Mouse (Mus musculus) ES-E14 (cell line): ENCODE results near the gene Nrbp1. TPM values are rescaled to one million over a fixed set of nuclear protein-coding genes. Genes with fewer than 3 reads are reported as not detected.

ENCODE experiments used
- DNase-seq: peaks from one replicate; pipeline ENCODE4 v3.0.0-alpha.2; 2013; ENCODE audit warnings: low read depth, low spot score
- H3K27ac ChIP-seq: 2 replicates; pipeline ENCODE4 v1.5.1; 2012; ENCODE audit warnings: low read depth, mild to moderate bottlenecking, low read length, moderate library complexity, mixed read lengths; ENCODE audit not compliant: poor library complexity, insufficient read depth, severe bottlenecking
- H3K36me3 ChIP-seq: 2 replicates; pipeline ENCODE4 v1.6.1; 2012; ENCODE audit warnings: mild to moderate bottlenecking, low read length, moderate library complexity, mixed read lengths; ENCODE audit not compliant: control insufficient read depth, poor library complexity, insufficient read depth, severe bottlenecking
- H3K4me1 ChIP-seq, 2 experiments: fragments of 150-350 bp in 1 of 2; sonication (generic) in 1 of 2; 2 replicates each; pipeline ENCODE4 v1.6.1; 2012; ENCODE audit warnings: low read length in 2 of 2, mild to moderate bottlenecking in 1 of 2, mixed read lengths in 1 of 2; ENCODE audit not compliant: control insufficient read depth in 2 of 2, insufficient read depth in 2 of 2, poor library complexity in 1 of 2
- H3K4me3 ChIP-seq, 2 experiments: fragments of 150-350 bp in 1 of 2; sonication (generic) in 1 of 2; 2 replicates each; pipeline ENCODE4 v1.5.1; 2012; ENCODE audit warnings: low read length in 2 of 2, low read depth in 1 of 2, mild to moderate bottlenecking in 1 of 2, mixed read lengths in 1 of 2; ENCODE audit not compliant: insufficient read depth in 1 of 2, poor library complexity in 1 of 2, severe bottlenecking in 1 of 2
- H3K9ac ChIP-seq: 2 replicates; pipeline ENCODE4 v1.6.1; 2012; ENCODE audit warnings: low read depth, mild to moderate bottlenecking, low read length, mixed read lengths; ENCODE audit not compliant: poor library complexity, insufficient read depth, severe bottlenecking
- H3K9me3 ChIP-seq: fragments of 150-350 bp; sonication (generic); 2 replicates; pipeline ENCODE4 v1.6.1; 2012; ENCODE audit warnings: low read depth, mild to moderate bottlenecking, low read length; ENCODE audit not compliant: control insufficient read depth, insufficient read depth
- CHD2 ChIP-seq: IDR thresholded peaks from 2 replicates; pipeline ENCODE4 v1.6.1; 2014; ENCODE audit warnings: mild to moderate bottlenecking, low read depth, low read length, inconsistent platforms
- HCFC1 ChIP-seq: IDR thresholded peaks from 2 replicates; pipeline ENCODE4 v1.6.1; 2012; ENCODE audit warnings: low read length, inconsistent platforms, borderline replicate concordance; ENCODE audit not compliant: insufficient read depth
- MAFK ChIP-seq: IDR thresholded peaks from 2 replicates; pipeline ENCODE4 v1.6.1; 2014; ENCODE audit warnings: mild to moderate bottlenecking, low read depth, low read length, inconsistent platforms; ENCODE audit not compliant: insufficient read depth
- ZC3H11A ChIP-seq: IDR thresholded peaks from 2 replicates; pipeline ENCODE4 v1.6.1; 2012; ENCODE audit warnings: low read depth, mild to moderate bottlenecking, inconsistent platforms, low read length, borderline replicate concordance
- ZNF384 ChIP-seq: IDR thresholded peaks from 2 replicates; pipeline ENCODE4 v1.6.1; 2012; ENCODE audit warnings: low read depth, low read length, inconsistent platforms
- in situ Hi-C, 2 experiments: fragments of 600-800 bp; cut with MboI; formaldehyde crosslinking; loops; one replicate each; pipeline ENCODE4 v1.15.1; 2025; ENCODE audit warnings: low sequenced_read_pairs in 2 of 2, inconsistent platforms in 1 of 2; ENCODE audit not compliant: unreplicated experiment in 2 of 2
- total RNA-seq: library from RNA; depleted of rRNA; stranded (reverse); fragments of 300-350 nt; gene quantifications from 2 replicates; pipeline ENCODE4 v1.2.3, GENCODE M21; 2012; rRNA removed

The Nrbp1 gene
- 42.4 and 53.1 TPM in 2 replicates for total RNA-seq

DNA sequence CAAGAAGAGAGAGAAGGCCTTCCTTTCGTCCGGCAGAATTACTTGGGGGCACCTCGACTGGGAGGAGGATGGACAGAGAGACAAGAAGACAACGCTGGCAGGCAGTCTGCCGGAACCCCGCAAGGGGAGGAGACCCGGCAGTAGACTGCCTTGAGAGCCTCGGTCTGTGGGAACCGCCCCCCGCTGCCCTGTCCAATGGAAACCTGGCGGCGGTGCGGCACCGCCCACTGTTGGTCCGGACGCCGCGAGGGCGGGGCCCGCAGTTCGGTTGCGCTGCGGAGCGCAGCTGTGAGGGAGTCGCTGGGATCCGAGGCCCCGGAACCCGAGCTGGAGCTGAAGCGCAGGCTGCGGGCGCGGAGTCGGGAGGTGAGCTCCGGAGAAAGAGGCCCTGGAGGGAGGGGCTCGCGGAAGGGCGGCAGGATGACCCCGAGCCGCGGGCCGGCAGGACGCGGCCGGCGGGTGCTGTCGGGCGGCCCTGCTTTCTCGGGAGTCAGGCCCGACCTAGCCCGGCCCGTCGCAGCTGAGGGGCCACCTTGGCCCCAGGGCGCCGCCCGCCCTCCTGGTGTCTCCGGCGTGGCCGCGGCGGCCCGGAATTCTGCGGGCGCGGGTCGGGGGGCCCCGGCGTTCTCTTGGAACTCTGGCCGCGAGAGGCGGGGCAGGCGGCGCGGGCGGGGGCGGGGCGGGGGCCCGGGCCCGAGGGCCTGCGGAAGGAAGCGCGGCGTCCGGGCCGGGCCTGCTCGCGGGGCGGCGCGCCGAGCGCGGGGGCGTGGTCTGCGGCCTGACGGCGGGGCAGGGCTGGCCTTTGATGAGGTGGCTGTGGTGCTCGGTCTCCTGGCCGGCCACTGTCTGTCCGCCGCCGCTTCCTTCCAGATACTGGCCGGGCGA is at the start of gene Nrbp1, which contains the start of gene Gm9970:
TSS of gene Nrbp1 (plus strand) at position 228 of the 885 bp plus-strand sequence.
TSS of gene Gm9970 (minus strand) at position 596 of the 885 bp plus-strand sequence.
- in situ Hi-C loops: no loop called here
- Histone ChIP-seq H3K9me3 (no peaks in the 10 kb centered on the region), H3K27ac (peak within 1 kb of the TSS; percentile 20; the same call in 1 of the 2 replicates), H3K4me1 (peaks cover 0 to 4% of the 10 kb centered on the region in 2 experiments; a peak in 1 of 4 replicates), H3K4me3 (peak within 1 kb of the TSS; percentile 75 to 93), H3K36me3 (peaks cover 4% of the 10 kb centered on the region), H3K9ac (peak within 1 kb of the TSS; percentile 77)
- DNase-seq: peak; percentile 89
- 0 out of 2 replicates have a peak, but pooled peaks have one; percentile 33 for TF ChIP-seq HCFC1
- no peak for TF ChIP-seq MAFK

DNA sequence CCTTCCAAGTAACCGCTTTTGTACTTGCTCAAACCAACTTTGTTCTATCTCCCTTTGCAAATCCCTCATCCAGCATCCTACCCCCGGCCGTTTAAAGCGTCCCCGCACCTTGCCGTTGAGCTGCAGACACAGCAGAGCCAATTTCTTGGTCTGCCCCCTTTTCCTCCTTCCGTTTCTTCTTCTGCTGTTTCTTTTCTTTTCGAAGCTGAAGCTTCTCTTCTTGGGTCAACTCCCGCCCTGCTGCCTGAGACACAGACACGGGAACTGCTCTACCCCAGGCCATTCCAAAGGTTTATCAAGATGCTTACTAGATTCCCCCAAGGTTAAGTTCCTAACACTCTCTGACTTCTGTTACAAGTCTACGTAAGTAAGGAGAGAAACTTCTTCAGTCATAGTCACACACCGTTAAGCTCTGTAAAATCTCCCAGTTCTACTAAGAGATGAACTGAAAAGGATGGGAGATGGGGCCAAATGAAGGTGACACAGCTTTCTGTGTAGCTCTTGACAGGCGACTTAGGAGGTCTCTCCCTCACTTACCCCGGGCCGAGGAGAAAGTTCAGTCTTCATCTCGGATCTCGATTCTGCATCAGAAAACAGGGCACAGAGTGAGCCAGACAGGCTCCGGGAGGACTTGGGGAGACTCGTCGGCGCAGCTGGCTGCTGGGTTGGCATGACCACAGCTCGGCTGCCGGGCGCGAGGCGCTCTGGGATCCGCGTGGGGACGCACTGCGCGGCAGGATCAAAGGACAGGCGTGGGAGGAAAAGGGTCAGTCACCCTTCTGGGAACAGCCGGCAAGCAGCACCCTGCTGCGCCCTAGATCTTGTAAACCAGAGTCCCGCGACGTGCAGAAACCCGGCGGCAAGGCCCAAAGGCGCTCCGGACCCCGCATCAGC is 48.4 kb upstream of the Nrbp1 start:
- Histone ChIP-seq H3K4me3 (peak overlapping the region; percentile 76 to 92), H3K27ac (peak overlapping the region; percentile 41; the same call in 1 of the 2 replicates), H3K36me3 (peaks cover 44% of the 10 kb centered on the region), H3K4me1 (peaks cover 8 to 9% of the 10 kb centered on the region in 2 experiments), H3K9ac (peak overlapping the region; percentile 85), H3K9me3 (no peaks in the 10 kb centered on the region)
- in situ Hi-C loops: no loop called here
- DNase-seq: no peak
- TF ChIP-seq HCFC1: no peak
- no peak for TF ChIP-seq ZC3H11A
- TF ChIP-seq MAFK: no peak
- TF ChIP-seq CHD2: no peak
- no peak for TF ChIP-seq ZNF384

DNA sequence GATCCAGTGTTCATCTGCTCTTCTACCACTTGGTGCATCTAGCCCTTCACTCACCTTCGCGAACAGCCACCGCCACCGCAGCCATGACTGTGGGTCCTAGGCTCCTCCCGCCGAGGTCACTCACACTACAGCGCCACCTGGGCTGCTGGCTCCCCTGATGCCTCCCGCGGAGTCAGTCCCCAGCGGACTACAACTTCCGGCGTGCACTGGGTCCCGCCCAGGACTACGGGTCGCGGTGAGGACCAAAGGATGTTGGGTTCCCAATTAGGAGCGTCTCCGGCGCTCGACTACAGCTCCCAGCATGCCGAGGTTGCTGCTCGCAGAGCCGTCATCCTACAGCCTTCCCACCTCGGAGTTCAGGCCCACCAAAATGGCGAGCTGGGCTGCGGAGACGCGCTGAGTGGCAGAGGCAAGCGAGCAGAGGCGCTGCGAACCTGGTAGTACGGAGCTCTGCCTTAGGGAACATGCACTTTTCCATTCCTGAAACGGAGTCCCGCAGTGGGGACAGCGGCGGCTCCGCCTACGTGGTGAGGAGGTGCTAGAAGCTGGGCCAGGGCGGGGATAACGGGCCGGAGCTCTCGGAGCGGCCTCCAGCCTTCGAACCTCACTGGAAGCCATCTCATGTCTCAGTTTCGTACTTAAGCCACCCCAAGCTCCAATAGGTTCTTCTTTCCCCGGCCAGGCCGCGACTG is 47.6 kb upstream of the Nrbp1 start, which contains the start of the genes Snx17 and Eif2b4:
TSS of gene Snx17 (plus strand) at position 289 of the 692 bp plus-strand sequence.
TSS of gene Eif2b4 (minus strand) at position 492 of the 692 bp plus-strand sequence.
- Histone ChIP-seq H3K4me1 (peaks cover 8 to 9% of the 10 kb centered on the region in 2 experiments), H3K9ac (peak within 1 kb of the TSS; percentile 85), H3K36me3 (peaks cover 45% of the 10 kb centered on the region), H3K9me3 (no peaks in the 10 kb centered on the region), H3K4me3 (peak within 1 kb of the TSS; percentile 76 to 92), H3K27ac (peak within 1 kb of the TSS; percentile 41)
- peak; percentile 97 for DNase-seq
- in situ Hi-C loops: no loop called here
- TF ChIP-seq HCFC1 (peak; percentile 100), CHD2 (no peak)

DNA sequence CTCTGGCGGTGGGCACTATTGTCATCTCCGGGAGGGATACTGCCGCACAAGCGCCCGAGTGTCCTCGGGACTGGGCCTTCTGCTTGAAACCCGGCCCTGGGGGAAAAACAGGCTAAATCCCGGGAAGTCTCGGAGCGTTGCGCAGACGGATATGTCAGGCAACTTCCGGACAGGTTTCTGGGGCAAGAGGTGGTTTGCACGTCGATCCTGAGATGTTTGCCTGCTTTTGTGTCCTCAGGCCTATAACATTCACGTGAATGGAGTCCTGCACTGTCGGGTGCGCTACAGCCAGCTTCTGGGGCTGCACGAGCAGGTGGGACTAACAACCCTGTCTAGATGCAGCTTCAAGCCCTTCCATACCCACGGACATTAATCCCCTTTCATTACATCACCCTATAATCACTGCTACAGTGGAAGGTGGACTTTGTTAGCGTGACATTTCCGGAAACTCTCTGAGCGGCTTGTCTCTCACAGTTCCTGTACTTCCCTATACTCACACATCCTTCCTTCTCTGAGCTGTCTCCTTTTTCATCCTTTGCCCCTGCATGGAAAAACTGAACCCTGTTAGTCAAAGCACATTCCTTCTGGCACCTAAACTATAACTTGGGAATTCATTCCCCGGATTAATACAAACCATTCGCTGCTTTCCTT is 46.9 kb upstream of the Nrbp1 start:
- no peak for DNase-seq
- in situ Hi-C loops: no loop called here
- peaks cover 8 to 9% of the 10 kb centered on the region in 2 experiments for H3K4me1 ChIP-seq
- H3K9ac ChIP-seq: peak overlapping the region; percentile 83
- no peak overlapping the region for H3K27ac ChIP-seq
- peaks cover 52% of the 10 kb centered on the region for H3K36me3 ChIP-seq
- H3K4me3 ChIP-seq: peak overlapping the region; percentile 76 to 92
- no peaks in the 10 kb centered on the region for H3K9me3 ChIP-seq
- no peak for TF ChIP-seq MAFK
- no peak for TF ChIP-seq ZC3H11A
- no peak for TF ChIP-seq HCFC1
- TF ChIP-seq ZNF384: no peak
- no peak for TF ChIP-seq CHD2
